Mouse (Mus musculus) heart, postnatal 14 days (tissue): ENCODE results near the gene AU022252. TPM values are rescaled to one million over a fixed set of nuclear protein-coding genes. Genes with fewer than 3 reads are reported as not detected.

ENCODE experiments used
- DNase-seq, 2 experiments: peaks; one replicate each; pipeline ENCODE4 v3.0.0; 2021 to 2022
- intact Hi-C: fragments of 180-260 bp; cut with DNase I; formaldehyde crosslinking; loops from one replicate; pipeline ENCODE4 v1.15.1; 2025
- total RNA-seq, 2 experiments: library from RNA; stranded (reverse); gene quantifications; 2 replicates each; pipeline ENCODE4 v1.2.3; 2021

The AU022252 gene
- total RNA-seq, 2 experiments from 2014 or later = 21.1 to 23.4 TPM

DNA sequence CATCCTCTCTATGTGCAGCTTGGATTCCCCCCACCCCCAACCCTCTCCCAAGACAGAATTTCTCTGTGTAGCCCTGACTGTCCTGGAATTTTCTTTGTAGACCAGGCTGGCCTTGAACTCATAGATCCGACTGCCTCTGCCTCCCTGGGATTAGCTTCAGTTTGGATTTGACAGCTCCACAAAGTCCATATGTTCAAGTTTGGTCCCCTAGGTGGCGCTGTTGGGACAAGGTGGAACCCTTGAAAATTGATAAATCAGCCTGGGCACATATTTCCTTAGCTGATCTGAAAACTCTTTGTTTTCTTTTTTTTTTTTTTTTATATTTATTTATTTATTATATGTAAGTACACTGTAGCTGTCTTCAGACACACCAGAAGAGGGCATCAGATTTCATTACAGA, 75.3 kb downstream of the AU022252 start:
- intact Hi-C loops = no loop called here
- DNase-seq = peak; percentile 65 to 79

Other genes starting within 250 kb of the AU022252 start
- gene Slc2a1, start 124.0 kb downstream of the AU022252 start, total RNA-seq = 1 to 10 TPM; 6.2 to 8.5 TPM
- gene Zfp691, start 58.5 kb downstream of the AU022252 start, total RNA-seq = 10 to 100 TPM; 18.7 to 20.2 TPM
- gene Ermap, start 42.7 kb downstream of the AU022252 start, total RNA-seq = under 1 TPM; 0.05 to 0.24 TPM
- gene Svbp, start 37.4 kb downstream of the AU022252 start, total RNA-seq = 10 to 100 TPM; 22.1 to 24.5 TPM
- gene Tmem269, start 14.5 kb downstream of the AU022252 start, total RNA-seq = not detected
- 10 to 100 TPM; 18.1 to 19.5 TPM for gene P3h1, start 203 bp upstream of the AU022252 start, total RNA-seq
- under 1 TPM in 1 of 2 experiments, not detected in 1; 0.36 TPM for gene Cldn19, start 22.7 kb upstream of the AU022252 start, total RNA-seq
- gene Ybx1, start 61.9 kb upstream of the AU022252 start, total RNA-seq = 100 to 1,000 TPM; 725 to 726 TPM
- gene Ppih, start 87.8 kb upstream of the AU022252 start, total RNA-seq = 10 to 100 TPM; 11.0 to 11.2 TPM
- gene Ccdc30, start 182.8 kb upstream of the AU022252 start, total RNA-seq = under 1 TPM; 0.27 to 0.38 TPM
- gene Ppcs, start 189.7 kb upstream of the AU022252 start, total RNA-seq = 1 to 10 TPM; 8.4 to 8.5 TPM
- gene Zmynd12, start 190.1 kb upstream of the AU022252 start, total RNA-seq = not detected